Mouse (Mus musculus) 3134 (cell line): ENCODE measurements at regions not wholly inside any gene's neighbourhood (a gene's known extent, or its start where the extent isn't known, plus 50 kb on each side); places are given as distances from the start of the nearest gene placed in this dataset.

Experiments used
- DNase-seq: peaks from one replicate; pipeline ENCODE4 v3.0.0-alpha.2; 2011; ENCODE audit warnings: low spot score; ENCODE audit not compliant: insufficient read length; ENCODE audit errors: extremely low read depth

DNA sequence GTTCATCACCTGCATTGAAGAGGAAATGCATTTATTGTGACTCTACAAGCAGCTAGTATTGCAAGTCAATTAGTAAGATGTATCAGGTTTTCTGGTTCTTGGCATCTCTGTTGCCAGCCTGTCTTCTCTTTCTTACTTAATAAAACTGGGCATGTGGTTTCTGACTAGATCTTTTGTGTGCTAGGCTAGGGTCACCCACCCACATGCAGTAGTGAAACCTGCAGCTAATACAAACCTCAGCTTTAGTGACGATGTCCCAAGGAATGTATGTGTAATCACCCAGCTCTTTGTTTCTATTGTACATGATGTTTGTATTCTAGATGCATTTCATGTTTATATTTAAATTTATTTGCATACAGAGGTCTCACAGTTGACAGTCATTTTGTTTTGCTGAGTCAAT, 1526.7 kb downstream of the 4930444P10Rik start:
- no peak for DNase-seq
